18 mouse cellular contexts compared by ENCODE assay signal in genomic region chr10:95015298-95015951, GRCm38 (mm10).
DNase-seq lines count a peak whose midpoint lies in the region; ATAC-seq lines count a peak whose summit lies in the region.
"Had no signal": no experiment of that assay in that cellular context is flagged by ENCODE, and none has a peak within 500 bp of the region (broad histone marks: within the 10 kb centered on the region; RNA-seq: fewer than 3 reads in every experiment).

No protein-coding gene starts in this region.

- DNase-seq in embryonic facial prominence, embryonic 10.5 days (ENCODE audit: low spot score): no peak
- no peak for DNase-seq in lung, postnatal 4 days
- DNase-seq in cerebellum, adult 8-10 months: peak; percentile 14
- DNase-seq in spleen, postnatal 14 days (ENCODE audit: low spot score in 2 of 2): no peak
- DNase-seq in natural killer cell, adult 2 months (ENCODE audit: low spot score in 2 of 2): no peak
- DNase-seq: adrenal gland, postnatal 36 days; gastrocnemius, postnatal 25 days; heart, postnatal 14 days; kidney, postnatal 14 days; liver, embryonic 13.5 days; lung, postnatal 10 days; thymus, postnatal 14 days had no signal

- H3K4me1 ChIP-seq in embryonic facial prominence, embryonic 13.5 days: no peaks in the 10 kb centered on the region
- no peaks in the 10 kb centered on the region for H3K4me1 ChIP-seq in embryonic facial prominence, embryonic 10.5 days
- H3K4me1 ChIP-seq in lung, embryonic 16.5 days (replicated peaks; ENCODE audit: control insufficient read depth, insufficient read depth, low read length): no peaks in the 10 kb centered on the region
- H3K4me1 ChIP-seq in neural tube, embryonic 15.5 days: no peaks in the 10 kb centered on the region; the same call in 1 of the 2 replicates
- H3K4me1 ChIP-seq: embryonic facial prominence, embryonic 12.5 days; liver, embryonic 13.5 days had no signal

- H3K4me3 ChIP-seq in embryonic facial prominence, embryonic 13.5 days: no peak overlapping the region
- no peak overlapping the region for H3K4me3 ChIP-seq in embryonic facial prominence, embryonic 10.5 days
- H3K4me3 ChIP-seq in lung, embryonic 16.5 days (ENCODE audit: low read length): no peak overlapping the region
- H3K4me3 ChIP-seq in neural tube, embryonic 15.5 days (replicated peaks): no peak overlapping the region
- H3K4me3 ChIP-seq: embryonic facial prominence, embryonic 12.5 days; heart, embryonic 10.5 days; liver, embryonic 13.5 days had no signal

- no peak overlapping the region for H3K27ac ChIP-seq in embryonic facial prominence, embryonic 13.5 days
- H3K27ac ChIP-seq in embryonic facial prominence, embryonic 10.5 days (replicated peaks): no peak overlapping the region
- no peak overlapping the region for H3K27ac ChIP-seq in lung, embryonic 16.5 days (ENCODE audit: low read length)
- no peak overlapping the region for H3K27ac ChIP-seq in neural tube, embryonic 15.5 days (replicated peaks)
- H3K27ac ChIP-seq: embryonic facial prominence, embryonic 12.5 days; heart, embryonic 10.5 days; liver, embryonic 13.5 days had no signal

- 91% methylated on average over 9 of the region's 9 CpGs for WGBS in embryonic facial prominence, embryonic 13.5 days
- 92% methylated on average over 9 of the region's 9 CpGs for WGBS in embryonic facial prominence, embryonic 10.5 days
- WGBS in lung, embryonic 16.5 days: 87% methylated on average over 9 of the region's 9 CpGs
- 55% methylated on average over 9 of the region's 9 CpGs for WGBS in neural tube, embryonic 15.5 days

- no peaks in the 10 kb centered on the region for H3K36me3 ChIP-seq in embryonic facial prominence, embryonic 13.5 days
- no peaks in the 10 kb centered on the region for H3K36me3 ChIP-seq in embryonic facial prominence, embryonic 10.5 days (replicated peaks)
- no peaks in the 10 kb centered on the region for H3K36me3 ChIP-seq in lung, embryonic 16.5 days (ENCODE audit: control insufficient read depth, insufficient read depth, low read length)
- no peaks in the 10 kb centered on the region for H3K36me3 ChIP-seq in neural tube, embryonic 15.5 days
- H3K36me3 ChIP-seq: embryonic facial prominence, embryonic 12.5 days; heart, embryonic 10.5 days; liver, embryonic 13.5 days had no signal

- H3K9ac ChIP-seq in embryonic facial prominence, embryonic 13.5 days: no peak overlapping the region
- H3K9ac ChIP-seq in lung, embryonic 16.5 days (ENCODE audit: low read length): no peak overlapping the region
- no peak overlapping the region for H3K9ac ChIP-seq in neural tube, embryonic 15.5 days (replicated peaks)
- H3K9ac ChIP-seq: embryonic facial prominence, embryonic 12.5 days; liver, embryonic 13.5 days had no signal

- no peaks in the 10 kb centered on the region for H3K9me3 ChIP-seq in embryonic facial prominence, embryonic 13.5 days
- no peaks in the 10 kb centered on the region for H3K9me3 ChIP-seq in embryonic facial prominence, embryonic 10.5 days
- H3K9me3 ChIP-seq in lung, embryonic 16.5 days (ENCODE audit: control insufficient read depth, low read length): no peaks in the 10 kb centered on the region
- H3K9me3 ChIP-seq in neural tube, embryonic 15.5 days (replicated peaks): no peaks in the 10 kb centered on the region
- H3K9me3 ChIP-seq: embryonic facial prominence, embryonic 12.5 days; heart, embryonic 10.5 days; liver, embryonic 13.5 days had no signal

- no peak overlapping the region for H3K4me2 ChIP-seq in embryonic facial prominence, embryonic 13.5 days
- H3K4me2 ChIP-seq in lung, embryonic 16.5 days (ENCODE audit: low read depth, low read length): no peak overlapping the region
- no peak overlapping the region for H3K4me2 ChIP-seq in neural tube, embryonic 15.5 days
- H3K4me2 ChIP-seq: embryonic facial prominence, embryonic 12.5 days; liver, embryonic 13.5 days had no signal

- H3K27me3 ChIP-seq in embryonic facial prominence, embryonic 13.5 days: no peaks in the 10 kb centered on the region
- H3K27me3 ChIP-seq in embryonic facial prominence, embryonic 10.5 days (replicated peaks; ENCODE audit: low read depth, poor library complexity, severe bottlenecking): no peaks in the 10 kb centered on the region
- no peaks in the 10 kb centered on the region for H3K27me3 ChIP-seq in lung, embryonic 16.5 days (ENCODE audit: control insufficient read depth, insufficient read depth, low read depth, low read length)
- no peaks in the 10 kb centered on the region for H3K27me3 ChIP-seq in neural tube, embryonic 15.5 days (replicated peaks)
- H3K27me3 ChIP-seq: embryonic facial prominence, embryonic 12.5 days; liver, embryonic 13.5 days had no signal

- ATAC-seq in embryonic facial prominence, embryonic 13.5 days (ENCODE audit: insufficient number of reproducible peaks, insufficient read depth, low FRiP score, low TSS enrichment, low read depth): peak; percentile 32; the same call in 1 of the 2 replicates
- ATAC-seq in lung, embryonic 16.5 days (ENCODE audit: low read depth): peak; percentile 17; the same call in 1 of the 2 replicates
- peak; percentile 57 for ATAC-seq in neural tube, embryonic 15.5 days (ENCODE audit: low FRiP score)
- ATAC-seq: intestine, postnatal 0 days had no signal
